Mouse (Mus musculus) CH12.LX (cell line): Measurements from ENCODE around the gene Nos1ap. TPM values are rescaled to one million over a fixed set of nuclear protein-coding genes. Genes with fewer than 3 reads are reported as not detected.
A peak's percentile ranks its signal among the peaks of the same experiment; 100 is the strongest.

Experiments
- DNase-seq: peaks from one replicate; pipeline ENCODE4 v3.0.0-alpha.2; 2013; ENCODE audit errors: extremely low read depth
- H3K27ac ChIP-seq: 2 replicates; pipeline ENCODE4 v1.5.1; 2012; ENCODE audit warnings: low read depth, mild to moderate bottlenecking, control low read depth, moderate library complexity; ENCODE audit not compliant: insufficient read depth
- H3K27me3 ChIP-seq: replicated peaks from 2 replicates; pipeline ENCODE3; 2012; ENCODE audit warnings: inconsistent platforms
- H3K36me3 ChIP-seq, 2 experiments: replicated peaks in 1 of 2; 2 replicates each; pipeline versions ENCODE3 to v1.6.1; 2012; ENCODE audit warnings: inconsistent platforms in 1 of 2, low read length in 1 of 2, mild to moderate bottlenecking in 1 of 2, mixed read lengths in 1 of 2, moderate library complexity in 1 of 2; ENCODE audit not compliant: control insufficient read depth in 1 of 2, insufficient read depth in 1 of 2
- H3K4me1 ChIP-seq, 2 experiments: 2 replicates each; pipeline ENCODE4 v1.6.1; 2012; ENCODE audit warnings: inconsistent platforms in 1 of 2, moderate library complexity in 1 of 2; ENCODE audit not compliant: insufficient read depth in 2 of 2, control insufficient read depth in 1 of 2
- H3K4me2 ChIP-seq: 2 replicates; pipeline ENCODE4 v1.6.1; 2012; ENCODE audit warnings: low read depth, mild to moderate bottlenecking, control low read depth; ENCODE audit not compliant: poor library complexity, insufficient read depth, severe bottlenecking
- H3K4me3 ChIP-seq, 3 experiments: fragments of 150-350 bp in 1 of 3; sonication (generic) in 1 of 3; replicated peaks in 1 of 3; 2 replicates each; pipeline versions ENCODE3 to v1.5.1; 2011 to 2012; ENCODE audit warnings: low read depth in 2 of 3, low read length in 2 of 3, mild to moderate bottlenecking in 2 of 3, moderate library complexity in 2 of 3, control low read depth in 1 of 3, improper control_type of control experiment in 1 of 3, inconsistent platforms in 1 of 3, mixed read lengths in 1 of 3; ENCODE audit not compliant: poor library complexity in 1 of 3
- H3K79me2 ChIP-seq: replicated peaks from 2 replicates; pipeline ENCODE4 v1.6.1; 2012; ENCODE audit warnings: mild to moderate bottlenecking, moderate library complexity; ENCODE audit not compliant: control insufficient read depth, poor library complexity, insufficient read depth, severe bottlenecking; ENCODE audit errors: extremely low read depth
- H3K9ac ChIP-seq: 2 replicates; pipeline ENCODE4 v1.6.1; 2012; ENCODE audit warnings: low read depth, mild to moderate bottlenecking, control low read depth, moderate library complexity; ENCODE audit not compliant: insufficient read depth
- H3K9me3 ChIP-seq: replicated peaks from 2 replicates; pipeline ENCODE3; 2012; ENCODE audit warnings: low read length, inconsistent platforms, mixed read lengths
- BHLHE40 ChIP-seq: IDR thresholded peaks from 2 replicates; pipeline ENCODE4 v1.6.1; 2011; ENCODE audit warnings: mild to moderate bottlenecking, low read depth, low read length, improper control_type of control experiment
- CHD2 ChIP-seq: IDR thresholded peaks from 2 replicates; pipeline ENCODE4 v1.6.1; 2011; ENCODE audit warnings: low read length, improper control_type of control experiment
- CTCF ChIP-seq, 2 experiments: IDR thresholded peaks in 1 of 2; conservative IDR thresholded peaks in 1 of 2; 2 replicates each; pipeline ENCODE4 v1.5.1; 2011 to 2012; ENCODE audit warnings: low read depth in 2 of 2, low read length in 2 of 2, improper control_type of control experiment in 1 of 2, inconsistent platforms in 1 of 2, mild to moderate bottlenecking in 1 of 2, moderate library complexity in 1 of 2
- E2F4 ChIP-seq: IDR thresholded peaks from 2 replicates; pipeline ENCODE4 v1.6.1; 2011; ENCODE audit warnings: low read depth, low read length, improper control_type of control experiment; ENCODE audit not compliant: insufficient replicate concordance
- ELF1 ChIP-seq: IDR thresholded peaks from 2 replicates; pipeline ENCODE4 v1.6.1; 2014; ENCODE audit warnings: low read depth, mild to moderate bottlenecking, inconsistent platforms, low read length, improper control_type of control experiment
- EP300 ChIP-seq: IDR thresholded peaks from 2 replicates; pipeline ENCODE4 v1.6.1; 2011; ENCODE audit warnings: low read length, improper control_type of control experiment
- ETS1 ChIP-seq: conservative IDR thresholded peaks from 2 replicates; pipeline ENCODE4 v1.6.1; 2012; ENCODE audit warnings: low read depth, mild to moderate bottlenecking, inconsistent platforms, low read length, improper control_type of control experiment, moderate library complexity
- GABPA ChIP-seq: IDR thresholded peaks from 2 replicates; pipeline ENCODE4 v1.6.1; 2012; ENCODE audit warnings: low read depth, low read length, improper control_type of control experiment, inconsistent platforms; ENCODE audit not compliant: insufficient replicate concordance
- HCFC1 ChIP-seq: IDR thresholded peaks from 2 replicates; pipeline ENCODE4 v1.6.1; 2012; ENCODE audit warnings: low read depth, mild to moderate bottlenecking, inconsistent platforms, low read length, improper control_type of control experiment
- IRF4 ChIP-seq: IDR thresholded peaks from 2 replicates; pipeline ENCODE4 v1.6.1; 2014; ENCODE audit warnings: low read depth, mild to moderate bottlenecking, inconsistent platforms, low read length, improper control_type of control experiment
- JUN ChIP-seq: IDR thresholded peaks from 2 replicates; pipeline ENCODE4 v1.6.1; 2011; ENCODE audit warnings: low read depth, mild to moderate bottlenecking, low read length, improper control_type of control experiment, moderate library complexity; ENCODE audit not compliant: insufficient read depth
- KAT2A ChIP-seq: IDR thresholded peaks from 2 replicates; pipeline ENCODE4 v1.6.1; 2012; ENCODE audit warnings: low read length, improper control_type of control experiment, inconsistent platforms; ENCODE audit not compliant: insufficient replicate concordance
- MAX ChIP-seq: IDR thresholded peaks from 2 replicates; pipeline ENCODE4 v1.6.1; 2011; ENCODE audit warnings: low read length, improper control_type of control experiment
- MAZ ChIP-seq: IDR thresholded peaks from 2 replicates; pipeline ENCODE4 v1.6.1; 2012; ENCODE audit warnings: low read depth, mild to moderate bottlenecking, inconsistent platforms, low read length, improper control_type of control experiment, moderate library complexity
- MEF2A ChIP-seq: IDR thresholded peaks from 2 replicates; pipeline ENCODE4 v1.6.1; 2014; ENCODE audit warnings: low read depth, mild to moderate bottlenecking, inconsistent platforms, low read length, improper control_type of control experiment, borderline replicate concordance
- MXI1 ChIP-seq: IDR thresholded peaks from 2 replicates; pipeline ENCODE4 v1.6.1; 2011; ENCODE audit warnings: mild to moderate bottlenecking, low read depth, low read length, improper control_type of control experiment
- MYC ChIP-seq: IDR thresholded peaks from 2 replicates; pipeline ENCODE4 v1.6.1; 2011; ENCODE audit warnings: low read depth, mild to moderate bottlenecking, improper control_type of control experiment, low read length
- NRF1 ChIP-seq: IDR thresholded peaks from 2 replicates; pipeline ENCODE4 v1.6.1; 2014; ENCODE audit warnings: low read depth, mild to moderate bottlenecking, inconsistent platforms, low read length, improper control_type of control experiment, moderate library complexity
- POLR2A ChIP-seq: IDR thresholded peaks from 2 replicates; pipeline ENCODE4 v1.6.1; 2011; ENCODE audit warnings: low read depth, mild to moderate bottlenecking, improper control_type of control experiment, low read length
- POLR2AphosphoS2 ChIP-seq: IDR thresholded peaks from 2 replicates; pipeline ENCODE4 v1.6.1; 2011; ENCODE audit warnings: low read depth, low read length, improper control_type of control experiment
- RCOR1 ChIP-seq: conservative IDR thresholded peaks from 2 replicates; pipeline ENCODE4 v1.6.1; 2012; ENCODE audit warnings: low read depth, mild to moderate bottlenecking, inconsistent platforms, low read length, improper control_type of control experiment
- SMC3 ChIP-seq: IDR thresholded peaks from 2 replicates; pipeline ENCODE4 v1.6.1; 2011; ENCODE audit warnings: low read depth, low read length, improper control_type of control experiment
- TCF12 ChIP-seq: IDR thresholded peaks from 2 replicates; pipeline ENCODE4 v1.6.1; 2014; ENCODE audit warnings: low read depth, mild to moderate bottlenecking, inconsistent platforms, low read length, improper control_type of control experiment
- USF2 ChIP-seq: conservative IDR thresholded peaks from 2 replicates; pipeline ENCODE4 v1.6.1; 2011; ENCODE audit warnings: low read depth, low read length, improper control_type of control experiment
- ZC3H11A ChIP-seq: IDR thresholded peaks from 2 replicates; pipeline ENCODE4 v1.6.1; 2012; ENCODE audit warnings: low read depth, mild to moderate bottlenecking, inconsistent platforms, low read length, improper control_type of control experiment
- ZKSCAN1 ChIP-seq: IDR thresholded peaks from 2 replicates; pipeline ENCODE4 v1.6.1; 2012; ENCODE audit warnings: low read depth, inconsistent platforms, low read length, improper control_type of control experiment, borderline replicate concordance
- ZMIZ1 ChIP-seq: IDR thresholded peaks from 2 replicates; pipeline ENCODE4 v1.6.1; 2012; ENCODE audit warnings: low read depth, mild to moderate bottlenecking, inconsistent platforms, low read length, improper control_type of control experiment
- dilution Hi-C: fragments of 300-500 bp; cut with MboI; formaldehyde crosslinking; loops from 2 replicates; pipeline ENCODE4 v1.14.3; 2020; ENCODE audit warnings: low sequenced_read_pairs; ENCODE audit not compliant: extremely low pct_unique_long_range_greater_than_20kb, extremely low pct_ligation_motif_present
- in situ Hi-C: fragments of 300-500 bp; cut with MboI; formaldehyde crosslinking; loops from 3 replicates; pipeline ENCODE4 v1.14.3; 2019; ENCODE audit warnings: low sequenced_read_pairs, low pct_ligation_motif_present, low pct_unique_long_range_greater_than_20kb, mixed read lengths
- polyA plus RNA-seq: library from polyadenylated mRNA; unstranded; fragments of >175 nt; gene quantifications from 2 replicates; pipeline ENCODE4 v1.2.1, GENCODE M21; 2012; ENCODE audit warnings: low read depth; ENCODE audit not compliant: insufficient read length
- total RNA-seq, 2 experiments: library from RNA; depleted of rRNA; stranded (reverse); fragments of 300-350 nt in 1 of 2; fragments of >200 nt in 1 of 2; gene quantifications; 2 replicates each; pipeline ENCODE4 v1.2.3; 2012 to 2014

The Nos1ap gene
- total and polyA plus RNA-seq, 3 experiments: not detected

DNA sequence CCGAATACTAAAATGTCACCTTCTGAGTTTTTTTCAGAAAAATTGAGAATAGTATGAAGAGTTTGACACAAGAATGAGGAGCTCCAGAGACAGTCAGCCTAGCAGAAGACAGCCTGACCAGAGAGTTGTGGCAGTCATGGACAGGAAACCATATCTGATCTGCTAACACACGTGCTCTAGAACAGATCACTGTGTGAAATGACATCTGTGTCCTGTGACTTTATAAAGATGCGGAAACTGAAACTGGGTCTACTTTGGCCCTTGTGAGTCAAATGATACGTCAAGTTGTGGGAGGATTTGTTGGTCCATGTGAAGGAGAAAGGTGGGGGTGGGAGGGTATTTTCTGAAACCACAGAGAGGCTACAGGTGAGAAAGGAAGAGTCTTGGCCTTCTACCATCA is 319.0 kb downstream of the Nos1ap start:
- dilution Hi-C loops: no loop called here
- H3K9ac ChIP-seq: no peak overlapping the region
- no peaks in the 10 kb centered on the region for H3K79me2 ChIP-seq
- H3K36me3 ChIP-seq: no peaks in the 10 kb centered on the region
- peak overlapping the region; percentile 31 for H3K4me2 ChIP-seq
- no peak for TF ChIP-seq JUN
- no peak; the same call in 1 of the 2 replicates for TF ChIP-seq IRF4
- TF ChIP-seq EP300: 0 out of 2 replicates have a peak, but pooled peaks have one; percentile 46
- no peak for TF ChIP-seq ELF1
- TF ChIP-seq POLR2AphosphoS2: no peak
- no peak for TF ChIP-seq TCF12
- TF ChIP-seq MAZ: no peak
- TF ChIP-seq GABPA: no peak
- TF ChIP-seq BHLHE40: peak; percentile 92
- no peak for TF ChIP-seq ZMIZ1
- peak; percentile 81 for TF ChIP-seq MYC
- no peak for TF ChIP-seq HCFC1
- no peak for TF ChIP-seq MEF2A
- TF ChIP-seq NRF1: no peak
- TF ChIP-seq MXI1: peak; percentile 44; the same call in 1 of the 2 replicates
- peak; percentile 77 for TF ChIP-seq MAX
- peak; percentile 44 for TF ChIP-seq ETS1
- no peak for TF ChIP-seq POLR2A
- in situ Hi-C loops: no loop called here
- no peak overlapping the region for H3K4me3 ChIP-seq
- H3K4me1 ChIP-seq: peaks cover 10 to 19% of the 10 kb centered on the region in 2 experiments
- H3K27me3 ChIP-seq: no peaks in the 10 kb centered on the region
- peaks cover 6% of the 10 kb centered on the region for H3K9me3 ChIP-seq
- no peak overlapping the region for H3K27ac ChIP-seq
- DNase-seq: peak; percentile 53

DNA sequence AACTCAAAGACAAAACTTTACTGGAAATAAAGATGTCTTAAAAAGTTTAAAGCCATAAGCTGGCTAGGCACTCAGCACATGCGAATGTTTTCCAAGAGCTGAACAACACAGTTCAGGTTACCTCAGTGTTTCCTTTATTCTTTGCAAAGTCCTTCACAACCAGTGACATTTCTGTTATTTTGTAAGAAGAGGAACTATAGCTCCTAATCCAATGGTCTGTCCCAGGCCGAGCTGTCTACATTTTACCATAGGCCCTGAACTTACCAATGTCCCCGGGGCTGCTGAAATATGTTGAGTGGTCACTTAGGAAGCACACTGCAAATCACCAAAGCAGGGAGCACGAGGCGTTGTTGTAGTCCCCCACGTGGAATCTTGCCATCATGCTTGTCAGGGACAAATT is 319.4 kb downstream of the Nos1ap start:
- in situ Hi-C loops (no loop called here), dilution Hi-C loops (no loop called here)
- Histone ChIP-seq H3K36me3 (no peaks in the 10 kb centered on the region), H3K4me3 (no peak overlapping the region), H3K9ac (no peak overlapping the region)
- no peak for DNase-seq
- TF ChIP-seq KAT2A (no peak), ZKSCAN1 (no peak), MEF2A (no peak), POLR2AphosphoS2 (no peak), RCOR1 (no peak), E2F4 (no peak), HCFC1 (no peak), USF2 (no peak), ZC3H11A (no peak), CHD2 (no peak), SMC3 (no peak), JUN (no peak), CTCF (conservative IDR thresholded peaks at IDR 0.05 in 1 of 2, IDR thresholded peaks at IDR 0.05 in 1 of 2; ENCODE audit: low read depth in 2 of 2, low read length in 2 of 2) (no peak), IRF4 (no peak), MAX (no peak)
- TF ChIP-seq, all 38 proteins: peak for 0
- peaks cover 10 to 19% of the 10 kb centered on the region in 2 experiments for H3K4me1 ChIP-seq
- no peak overlapping the region for H3K27ac ChIP-seq
- no peaks in the 10 kb centered on the region for H3K27me3 ChIP-seq
- no peaks in the 10 kb centered on the region for H3K79me2 ChIP-seq
- H3K4me2 ChIP-seq: no peak overlapping the region
- peaks cover 3% of the 10 kb centered on the region for H3K9me3 ChIP-seq
